Mouse (Mus musculus): Measurements from ENCODE around the gene Arhgap27.

Gene Arhgap27

GRCm38 (mm10) chr11:103356032-103356571 lies 7.4 kb downstream of the Arhgap27 start:
- no peak for DNase-seq (ENCODE audit: low spot score in 2 of 2)

GRCm38 (mm10) chr11:103355251-103355650 lies 8.2 kb downstream of the Arhgap27 start:
- DNase-seq (ENCODE audit: low spot score in 2 of 2) = no peak

- DNase-seq (ENCODE audit: low spot score in 2 of 2) = no peak
These were observed 9.5 kb downstream of the Arhgap27 start for GRCm38 (mm10) chr11:103354033-103354432.

DNA sequence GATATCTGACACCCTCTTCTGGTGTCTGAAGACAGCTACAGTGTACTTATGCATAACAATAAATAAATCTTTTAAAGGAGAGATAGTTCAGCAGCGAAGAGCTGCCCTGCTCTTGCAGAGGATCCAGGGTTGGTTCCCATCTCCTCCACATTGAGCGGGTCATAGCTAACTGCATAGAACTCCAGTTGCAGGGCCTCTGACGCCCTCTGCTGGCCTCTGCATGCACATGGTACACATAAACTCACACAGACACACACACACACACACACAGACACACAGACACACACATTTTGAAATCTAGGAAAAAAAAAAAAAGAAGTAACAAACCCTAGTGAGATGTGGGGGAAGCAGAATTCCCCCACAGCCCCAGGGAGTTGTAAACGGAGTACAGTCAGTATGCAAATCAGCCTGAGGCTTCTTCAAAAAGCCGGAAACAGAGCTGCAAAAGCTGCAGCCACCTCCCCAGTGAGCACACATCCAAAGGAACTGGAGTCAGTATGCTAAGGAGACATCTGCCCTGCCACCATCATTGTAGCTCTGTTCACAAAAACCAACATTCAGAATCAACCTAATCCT lies 11.2 kb downstream of the Arhgap27 start:
- no peak for DNase-seq (ENCODE audit: low spot score in 2 of 2)

DNA sequence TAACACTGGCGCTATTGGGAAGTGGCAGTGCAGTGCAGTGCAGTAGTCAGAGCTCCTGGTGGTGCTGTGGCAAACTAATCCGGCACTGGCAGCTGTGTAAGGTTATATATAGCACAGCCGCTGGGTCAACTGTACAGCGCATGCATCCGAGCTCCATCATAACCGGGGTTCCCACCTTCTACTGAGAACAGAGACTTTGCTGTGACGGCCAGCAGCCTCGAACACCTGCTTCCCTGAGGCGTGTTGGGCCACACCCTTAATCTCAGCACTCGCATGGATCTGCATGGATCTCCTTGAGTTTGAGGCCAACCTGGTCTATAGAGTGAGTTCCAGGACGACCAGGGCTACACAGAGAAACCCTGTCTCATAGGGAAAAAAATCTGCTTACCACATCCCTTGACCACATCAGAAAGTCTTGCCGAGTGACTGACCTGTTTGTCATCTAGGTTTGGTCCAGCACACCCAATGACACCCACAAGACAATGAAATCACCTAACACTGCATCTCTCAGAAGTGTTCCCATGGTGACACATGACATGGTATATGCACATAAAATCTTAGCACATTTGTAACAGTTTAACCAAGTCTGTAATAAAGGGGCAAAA lies 12.7 kb downstream of the Arhgap27 start:
- no peak for DNase-seq (ENCODE audit: low spot score in 2 of 2)

GRCm38 (mm10) chr11:103349699-103350098 lies 13.8 kb downstream of the Arhgap27 start:
- DNase-seq (ENCODE audit: low spot score in 2 of 2) = no peak

DNA sequence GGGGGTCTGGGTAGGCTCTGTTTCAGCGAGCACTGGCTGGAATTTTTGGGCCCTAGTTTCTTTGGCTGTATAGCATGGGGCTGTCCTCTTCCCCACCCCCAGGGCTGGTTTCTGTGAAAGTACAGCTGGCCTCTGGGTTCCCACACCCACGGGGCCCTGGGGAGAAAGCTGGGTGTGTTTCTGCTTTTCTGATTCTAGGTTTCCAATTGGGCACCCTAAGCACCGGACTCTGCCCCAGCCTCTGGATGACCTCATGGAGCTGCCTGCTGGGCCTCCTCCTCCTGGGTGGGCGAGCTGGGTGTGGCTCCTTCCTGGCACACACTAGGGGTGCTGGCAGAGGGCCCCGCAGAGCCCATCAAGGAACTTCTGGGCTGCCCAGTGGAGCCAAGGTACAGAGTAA lies 16.8 kb downstream of the Arhgap27 start:
- DNase-seq (ENCODE audit: low spot score in 2 of 2) = no peak

- no peak for DNase-seq (ENCODE audit: low spot score in 2 of 2)
These were observed 17.3 kb downstream of the Arhgap27 start for GRCm38 (mm10) chr11:103346236-103346635.

DNA sequence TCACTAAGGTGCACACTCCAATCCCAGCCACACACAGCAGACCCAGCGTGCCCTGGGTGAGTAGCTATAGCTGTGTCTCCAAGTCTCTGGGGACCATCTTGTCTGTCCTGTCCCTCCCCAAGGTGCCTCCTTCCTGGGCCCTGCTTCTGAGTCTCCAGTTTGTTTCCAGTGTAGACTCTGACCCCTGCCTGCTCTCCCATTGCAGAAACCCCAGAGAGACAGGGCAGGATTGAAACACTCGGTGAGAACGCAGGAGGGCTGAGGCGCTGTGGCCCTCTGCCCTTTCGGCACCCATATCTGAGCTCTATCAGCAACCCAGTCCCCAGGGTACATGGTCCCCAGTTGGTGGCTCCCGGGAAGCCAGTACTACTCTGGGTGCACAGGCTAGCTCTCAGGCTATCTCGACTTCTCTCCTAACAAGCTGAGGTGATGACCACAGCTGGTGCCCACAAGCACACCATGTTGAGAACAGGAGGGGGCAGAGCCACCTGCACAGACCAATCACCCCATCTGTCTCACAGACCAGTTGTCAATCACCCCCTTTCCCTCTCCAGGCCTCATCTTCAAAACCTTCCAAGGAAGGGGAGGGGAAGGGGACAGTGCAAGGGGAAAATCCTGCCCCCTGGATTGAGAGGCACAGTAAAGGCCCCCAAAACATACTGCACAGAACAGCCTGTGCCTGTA lies 17.9 kb downstream of the Arhgap27 start:
- no peak for DNase-seq (ENCODE audit: low spot score in 2 of 2)

DNA sequence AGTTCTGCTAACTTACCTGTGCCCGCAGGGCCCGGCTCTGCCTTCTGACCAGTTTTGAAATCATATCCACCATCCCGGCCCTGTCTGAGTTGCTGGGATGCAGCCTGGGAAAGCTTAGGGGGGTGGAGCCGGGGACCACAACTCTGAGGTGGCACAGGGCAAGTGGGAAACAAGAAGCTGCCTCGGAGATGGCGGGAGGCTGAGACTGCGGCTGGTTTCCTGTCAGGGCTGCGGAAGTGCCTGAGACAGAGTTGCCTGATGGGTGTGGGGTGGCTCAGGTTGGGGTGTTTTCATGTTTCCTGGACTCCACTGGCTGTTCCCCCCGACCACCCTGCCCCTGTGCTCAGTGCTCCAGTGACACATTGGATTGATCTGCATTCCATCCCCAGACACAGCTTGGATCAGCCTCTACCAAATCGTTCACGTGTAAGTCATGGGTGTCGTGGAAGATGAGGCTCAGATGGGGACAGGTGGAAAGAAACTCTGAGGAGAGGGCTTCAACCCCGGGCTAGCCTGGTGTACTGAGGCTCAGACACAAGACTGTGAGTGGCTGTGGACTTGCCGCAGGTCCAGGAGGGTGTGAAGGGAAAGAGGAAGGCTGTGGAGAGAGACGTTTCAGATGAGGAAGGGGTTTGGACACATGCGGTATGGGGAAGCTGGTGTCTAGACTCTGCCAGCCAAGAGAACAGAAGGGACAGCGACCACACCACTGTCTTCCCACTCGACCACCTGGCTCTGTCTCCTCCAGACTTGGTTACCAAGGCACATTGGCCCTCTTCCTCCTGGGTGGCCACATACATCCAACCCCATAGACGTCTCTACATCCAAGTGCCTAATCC lies 18.8 kb downstream of the Arhgap27 start:
- DNase-seq (ENCODE audit: low spot score in 2 of 2) = no peak

DNA sequence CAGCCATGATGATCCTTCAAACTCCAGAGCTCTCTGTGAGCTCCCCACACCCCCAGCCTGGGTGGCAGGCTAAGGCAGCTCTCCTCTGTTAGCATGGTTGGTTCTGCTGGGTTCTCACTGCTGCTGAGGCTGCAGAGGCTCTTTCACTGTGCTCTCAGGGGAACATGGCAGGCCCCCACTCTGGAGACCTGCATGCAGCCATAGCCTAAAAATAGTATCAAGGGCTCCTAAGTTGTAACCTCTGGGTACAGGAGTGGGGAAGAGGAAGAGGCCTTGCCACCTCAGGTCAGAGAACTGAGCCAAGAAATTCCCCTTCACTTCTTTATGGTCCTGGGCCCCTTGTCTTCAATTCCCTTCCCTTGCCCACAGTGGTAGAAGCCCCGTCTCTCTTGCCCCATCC lies 19.6 kb downstream of the Arhgap27 start:
- no peak for DNase-seq (ENCODE audit: low spot score in 2 of 2)

DNA sequence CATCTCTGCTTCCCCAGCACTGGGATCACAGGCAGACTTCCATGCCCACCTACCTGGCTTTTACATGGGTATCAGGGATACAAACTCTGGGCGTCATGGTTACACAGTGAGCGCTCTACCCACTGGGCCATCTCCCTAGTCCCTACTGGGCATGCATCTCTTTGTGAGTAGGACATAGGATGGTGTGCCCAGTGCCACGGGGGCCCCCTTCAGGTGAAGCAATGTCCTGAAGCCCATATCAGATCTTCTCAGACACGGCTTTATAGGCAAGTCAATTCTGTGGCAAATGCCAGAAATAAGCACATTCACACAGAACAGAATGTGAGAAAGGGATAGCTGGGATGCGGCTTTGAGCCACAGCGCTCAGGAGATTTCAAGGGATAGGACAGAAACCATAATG lies 20.4 kb downstream of the Arhgap27 start:
- DNase-seq (ENCODE audit: low spot score in 2 of 2) = no peak

- no peak for DNase-seq (ENCODE audit: low spot score in 2 of 2)
These were observed 22.8 kb downstream of the Arhgap27 start for GRCm38 (mm10) chr11:103340677-103341076.

GRCm38 (mm10) chr11:103340130-103340529 lies 23.4 kb downstream of the Arhgap27 start:
- no peak for DNase-seq (ENCODE audit: low spot score in 2 of 2)

DNA sequence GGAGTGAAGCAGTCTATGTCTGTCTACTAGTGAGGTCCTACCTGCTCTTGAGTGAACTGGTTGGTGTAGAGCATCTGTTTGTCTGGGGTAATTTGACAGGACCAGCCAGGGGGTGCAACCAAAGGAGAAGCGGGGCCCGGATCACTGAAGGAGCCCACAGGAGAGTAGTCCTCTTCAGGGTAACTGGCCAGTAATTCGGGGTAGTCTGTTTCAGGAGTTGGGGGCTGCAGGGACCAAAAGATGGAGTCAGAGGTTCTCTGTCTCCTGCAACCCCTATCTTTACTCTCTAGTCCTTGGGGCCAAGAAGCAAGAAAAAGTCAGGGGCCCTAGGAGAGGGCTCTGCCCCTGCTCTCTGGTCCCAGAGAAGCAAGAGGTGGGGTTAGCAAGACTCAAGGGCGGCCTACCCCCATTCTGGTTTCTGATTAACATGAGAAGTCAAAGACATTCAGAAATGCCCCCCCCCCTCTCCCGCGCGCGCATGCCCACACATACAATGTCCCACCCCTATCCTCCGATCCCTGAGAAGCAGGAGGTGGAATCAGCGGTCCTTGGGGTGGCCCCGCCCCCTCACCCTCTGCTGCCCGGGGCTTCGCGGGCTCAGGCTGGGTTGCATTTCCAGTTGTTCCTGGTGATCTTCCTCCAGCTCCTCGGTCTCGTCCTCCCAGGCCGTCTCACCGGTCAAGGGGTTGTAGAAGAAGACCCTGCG lies 23.9 kb downstream of the Arhgap27 start:
- no peak for DNase-seq (ENCODE audit: low spot score in 2 of 2)

DNA sequence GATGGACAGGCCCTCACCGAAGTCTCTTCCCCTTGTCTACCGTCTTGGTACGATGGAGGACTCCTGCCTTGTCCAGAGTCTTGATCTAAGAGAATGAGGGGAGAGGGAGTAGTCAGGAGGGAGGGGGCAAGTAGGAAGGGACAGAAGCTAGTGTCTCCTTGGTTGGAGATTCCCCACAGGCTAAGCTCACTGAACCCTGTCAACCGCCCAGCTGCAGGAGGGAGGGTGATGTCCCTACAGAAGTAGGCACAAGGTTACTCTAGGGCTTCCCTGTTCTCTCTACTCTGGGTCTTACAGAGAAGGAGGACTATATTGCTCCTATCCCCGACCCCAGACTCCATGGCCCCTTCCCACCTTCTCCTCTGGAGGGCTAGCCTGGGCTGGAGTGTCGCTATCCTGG lies 24.8 kb downstream of the Arhgap27 start:
- no peak for DNase-seq (ENCODE audit: low spot score in 2 of 2)

DNA sequence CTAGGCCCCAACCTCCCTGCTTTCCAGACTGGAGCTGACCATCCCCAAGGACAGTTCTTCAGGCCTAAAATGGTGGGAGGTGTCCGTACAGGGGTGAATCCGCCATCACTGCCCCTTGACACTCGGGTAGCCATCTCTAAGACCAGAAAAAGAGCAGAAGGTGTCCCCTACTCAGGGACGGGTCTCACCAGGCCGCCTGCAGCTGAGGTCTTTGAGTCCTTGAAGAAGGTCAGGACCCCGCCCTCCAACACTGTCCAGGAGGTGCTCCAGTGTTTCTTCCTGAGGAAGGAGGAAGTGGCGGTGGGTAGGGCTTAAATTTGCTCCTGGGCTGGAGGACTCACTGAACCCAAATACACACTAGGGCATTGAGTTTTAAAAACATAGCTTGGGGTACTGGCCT lies 25.4 kb downstream of the Arhgap27 start:
- DNase-seq (ENCODE audit: low spot score in 2 of 2) = no peak

DNA sequence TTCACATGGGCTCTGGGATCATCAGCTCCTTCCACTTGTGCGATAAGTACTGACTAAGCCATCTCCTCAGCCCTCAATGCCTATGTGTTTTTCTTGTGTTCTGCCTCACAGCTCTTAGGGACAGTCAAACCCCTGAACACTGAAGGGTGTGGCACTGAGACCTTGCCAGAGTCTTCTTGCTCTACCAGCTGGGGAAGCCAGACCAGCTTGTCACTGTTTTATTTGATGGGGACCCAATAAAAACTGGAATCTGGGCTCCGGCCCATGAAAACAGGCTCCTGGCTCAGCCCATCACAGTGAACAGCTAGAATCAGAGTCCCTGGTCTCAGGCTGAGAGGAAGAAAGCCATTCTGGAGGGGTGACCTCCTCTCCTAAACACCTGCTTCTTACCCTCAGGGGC lies 26.3 kb downstream of the Arhgap27 start:
- DNase-seq (ENCODE audit: low spot score in 2 of 2) = peak in 1 of 2 experiments; percentile 64

- no peak for DNase-seq (ENCODE audit: low spot score in 2 of 2)
These were observed 27.9 kb downstream of the Arhgap27 start for GRCm38 (mm10) chr11:103335561-103335960.

DNA sequence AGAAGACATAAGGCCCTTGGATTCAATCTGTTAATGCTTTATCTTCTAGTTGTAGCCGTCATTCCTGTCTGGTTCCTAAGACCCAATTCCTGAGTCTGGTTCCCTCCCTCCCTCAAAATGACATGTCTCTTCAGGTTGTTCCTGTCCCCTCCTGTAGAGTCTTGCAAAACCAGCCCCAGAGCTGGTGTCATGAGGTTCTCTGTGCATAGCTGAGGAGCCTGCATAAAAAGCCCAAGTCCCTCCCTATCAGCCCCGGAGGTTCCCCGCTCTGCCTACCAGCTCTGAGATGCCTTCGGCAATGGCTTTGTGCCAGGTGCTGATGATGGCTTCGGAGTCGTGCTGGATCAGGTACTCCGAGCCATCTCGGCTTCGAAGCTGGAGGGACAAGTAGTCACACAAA lies 28.6 kb downstream of the Arhgap27 start:
- peak in 1 of 2 experiments; percentile 74 for DNase-seq (ENCODE audit: low spot score in 2 of 2)

GRCm38 (mm10) chr11:103333719-103334398 lies 29.6 kb downstream of the Arhgap27 start:
- DNase-seq (ENCODE audit: low spot score in 2 of 2) = no peak
